Mouse (Mus musculus) kidney, adult 2 months (tissue): Measurements from ENCODE around the gene Ankrd24. TPM values are rescaled to one million over a fixed set of nuclear protein-coding genes. Genes with fewer than 3 reads are reported as not detected.
"Not testable (repeated sequence)": the region's sequence is repeated elsewhere in the genome, so short reads cannot be mapped to it uniquely, and the experiment has no call there.

ENCODE experiments used
- DNase-seq: peaks from one replicate; pipeline ENCODE4 v3.0.0; 2021
- H3K27ac ChIP-seq: fragments of 200-500 bp; 2 replicates; pipeline ENCODE4 v1.5.1; 2012; ENCODE audit warnings: low read depth, low read length, control low read depth, inconsistent platforms; ENCODE audit not compliant: insufficient read depth
- H3K27me3 ChIP-seq: fragments of 200-500 bp; replicated peaks from 2 replicates; pipeline ENCODE4 v1.6.1; 2012; ENCODE audit warnings: mild to moderate bottlenecking, moderate library complexity, low read length, inconsistent platforms; ENCODE audit not compliant: control insufficient read depth, insufficient read depth
- H3K36me3 ChIP-seq: fragments of 200-500 bp; 2 replicates; pipeline ENCODE4 v1.6.1; 2012; ENCODE audit warnings: mild to moderate bottlenecking, moderate library complexity, low read length, inconsistent platforms; ENCODE audit not compliant: control insufficient read depth, insufficient read depth
- H3K4me1 ChIP-seq: fragments of 200-500 bp; 2 replicates; pipeline ENCODE4 v1.6.1; 2011; ENCODE audit warnings: low read length; ENCODE audit not compliant: control insufficient read depth, insufficient read depth
- H3K4me3 ChIP-seq: fragments of 200-500 bp; 2 replicates; pipeline ENCODE4 v1.5.1; 2011; ENCODE audit warnings: mild to moderate bottlenecking, low read depth, low read length, control low read depth; ENCODE audit not compliant: insufficient read depth
- CTCF ChIP-seq: fragments of 200-500 bp; conservative IDR thresholded peaks from 2 replicates; pipeline ENCODE4 v1.5.1; 2011; ENCODE audit warnings: low read depth, mild to moderate bottlenecking, control low read depth, low read length, moderate library complexity, mixed read lengths; ENCODE audit not compliant: insufficient read depth, insufficient read length
- POLR2A ChIP-seq: fragments of 200-500 bp; IDR thresholded peaks from one replicate; pipeline ENCODE4 v1.6.1; 2011; ENCODE audit warnings: low read depth, low read length, control low read depth
- WGBS: fragments of 180-500 bp; shearing (Covaris S2); methylation state at CpG from one replicate; pipeline ENCODE4 v1.1.7; 2018; 5-methylcytosine and 5-hydroxymethylcytosine counted together
- polyA plus RNA-seq: library from polyadenylated mRNA; depleted of rRNA; stranded (reverse); fragments of >200 nt; gene quantifications from 2 replicates; pipeline ENCODE4 v1.2.3, GENCODE M21; 2012

Ankrd24 gene
- polyA plus RNA-seq, 1 experiment: 67.1 TPM

DNA sequence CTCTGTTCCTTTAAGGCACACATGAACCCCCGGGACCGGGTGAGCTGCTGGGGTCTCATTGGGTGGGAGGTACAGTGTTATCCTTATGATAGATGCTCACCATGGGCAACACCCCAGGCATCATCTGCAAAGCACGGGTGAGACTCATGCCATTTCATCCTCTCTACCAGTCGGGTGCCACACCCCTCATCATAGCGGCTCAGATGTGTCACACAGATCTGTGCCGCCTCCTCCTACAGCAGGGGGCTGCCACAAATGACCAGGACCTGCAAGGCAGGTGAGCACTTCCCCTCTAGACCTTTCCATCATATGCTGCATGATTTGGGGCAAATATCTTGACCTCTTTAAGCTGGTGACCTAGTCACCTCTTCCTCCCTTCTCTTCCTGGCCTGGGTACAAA lies 9.8 kb downstream of the Ankrd24 start:
- Histone ChIP-seq H3K4me1 (peaks cover 7% of the 10 kb centered on the region; the same call in 1 of the 2 replicates), H3K27me3 (no peaks in the 10 kb centered on the region), H3K4me3 (no peak overlapping the region), H3K36me3 (no peaks in the 10 kb centered on the region), H3K27ac (no peak overlapping the region)
- DNase-seq: no peak
- WGBS: 86% methylated on average over 6 of the region's 6 CpGs
- TF ChIP-seq CTCF: no peak
- TF ChIP-seq POLR2A: no peak

DNA sequence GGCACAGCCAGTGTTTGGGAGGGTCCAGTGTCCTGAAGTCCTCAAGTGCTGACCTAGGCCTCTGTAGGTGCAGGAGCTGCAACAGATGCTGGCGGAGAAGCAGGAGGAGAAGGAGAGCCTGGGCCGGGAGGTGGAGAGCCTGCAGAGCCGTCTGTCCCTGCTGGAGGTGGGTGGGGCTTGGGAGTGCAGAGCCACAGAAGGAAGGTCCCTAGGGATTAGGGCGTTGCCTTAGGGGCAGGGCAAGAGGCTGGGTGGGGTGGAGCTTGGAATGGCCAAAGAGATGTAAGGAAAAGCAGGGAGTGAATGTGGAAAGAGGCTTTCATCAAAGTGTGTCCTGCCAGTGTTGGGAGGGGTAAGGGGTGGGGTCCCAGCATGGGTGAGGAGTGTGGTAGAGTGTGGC lies 12.5 kb downstream of the Ankrd24 start:
- not testable (repeated sequence) for H3K27me3 ChIP-seq, H3K4me1 ChIP-seq, H3K36me3 ChIP-seq, H3K27ac ChIP-seq, H3K4me3 ChIP-seq
- DNase-seq: peak; percentile 25
- WGBS: 43% methylated on average over 4 of the region's 4 CpGs

DNA sequence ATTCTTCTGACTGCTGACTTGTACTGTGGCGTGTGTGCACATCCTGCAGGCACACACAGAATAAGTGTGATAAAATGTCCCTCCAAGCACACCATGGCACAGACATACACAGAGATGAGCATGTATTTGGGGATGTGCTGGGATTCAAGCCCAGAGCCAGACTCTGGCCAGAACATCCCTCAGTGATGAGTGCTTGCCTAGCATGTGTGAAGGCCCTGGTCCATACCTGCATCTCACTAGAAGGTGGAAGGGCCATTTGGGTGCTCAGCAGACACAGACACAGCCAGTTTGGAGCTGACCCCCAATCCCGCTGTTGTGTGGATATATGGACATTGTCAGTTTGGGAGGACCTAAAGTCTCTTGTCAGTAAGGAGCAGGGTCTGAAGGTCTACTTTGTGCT lies 13.2 kb downstream of the Ankrd24 start:
- WGBS: 91% methylated on average over 2 of the region's 2 CpGs
- Histone ChIP-seq H3K4me1 (peaks cover 7% of the 10 kb centered on the region; the same call in 1 of the 2 replicates), H3K27ac (no peak overlapping the region), H3K4me3 (no peak overlapping the region), H3K36me3 (no peaks in the 10 kb centered on the region), H3K27me3 (no peaks in the 10 kb centered on the region)
- no peak for DNase-seq
- TF ChIP-seq POLR2A (no peak), CTCF (no peak)

DNA sequence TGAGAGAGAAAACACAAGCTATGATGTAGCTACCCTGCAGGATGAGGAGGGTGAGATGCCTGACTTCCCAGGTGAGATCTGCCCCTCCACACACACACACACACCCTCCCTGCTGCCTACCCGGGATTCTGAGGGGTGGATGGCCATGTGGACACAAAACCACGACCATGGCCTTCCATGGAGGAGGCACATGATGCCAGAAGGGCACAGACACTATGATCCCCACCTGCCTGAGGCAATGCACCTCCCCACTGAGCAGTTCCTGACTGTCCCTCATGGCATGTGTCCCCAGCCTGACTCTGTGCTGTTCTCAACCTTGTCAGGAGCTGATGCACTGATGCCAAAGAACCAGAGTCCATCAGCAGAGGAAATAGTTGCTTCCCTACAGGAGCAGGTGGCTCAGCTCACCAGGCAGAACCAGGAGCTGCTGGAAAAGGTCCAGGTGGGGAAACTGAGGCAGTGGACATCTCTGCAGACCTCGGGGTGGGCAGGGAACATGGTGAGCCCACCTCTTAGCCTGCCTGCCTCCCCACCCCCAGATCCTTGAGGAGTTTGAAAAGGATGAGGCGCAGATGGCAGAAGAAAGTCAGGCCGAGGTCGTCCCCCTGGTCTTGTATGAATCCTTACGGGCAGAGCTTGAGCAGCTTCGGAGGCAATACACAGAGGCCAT lies 13.8 kb downstream of the Ankrd24 start:
- H3K27me3 ChIP-seq: no peaks in the 10 kb centered on the region
- peaks cover 7% of the 10 kb centered on the region; the same call in 1 of the 2 replicates for H3K4me1 ChIP-seq
- no peak for TF ChIP-seq POLR2A
- no peak for TF ChIP-seq CTCF
- H3K27ac ChIP-seq: no peak overlapping the region
- no peaks in the 10 kb centered on the region for H3K36me3 ChIP-seq
- 70% methylated on average over 8 of the region's 8 CpGs for WGBS
- DNase-seq: no peak
- H3K4me3 ChIP-seq: peak overlapping the region; percentile 89

DNA sequence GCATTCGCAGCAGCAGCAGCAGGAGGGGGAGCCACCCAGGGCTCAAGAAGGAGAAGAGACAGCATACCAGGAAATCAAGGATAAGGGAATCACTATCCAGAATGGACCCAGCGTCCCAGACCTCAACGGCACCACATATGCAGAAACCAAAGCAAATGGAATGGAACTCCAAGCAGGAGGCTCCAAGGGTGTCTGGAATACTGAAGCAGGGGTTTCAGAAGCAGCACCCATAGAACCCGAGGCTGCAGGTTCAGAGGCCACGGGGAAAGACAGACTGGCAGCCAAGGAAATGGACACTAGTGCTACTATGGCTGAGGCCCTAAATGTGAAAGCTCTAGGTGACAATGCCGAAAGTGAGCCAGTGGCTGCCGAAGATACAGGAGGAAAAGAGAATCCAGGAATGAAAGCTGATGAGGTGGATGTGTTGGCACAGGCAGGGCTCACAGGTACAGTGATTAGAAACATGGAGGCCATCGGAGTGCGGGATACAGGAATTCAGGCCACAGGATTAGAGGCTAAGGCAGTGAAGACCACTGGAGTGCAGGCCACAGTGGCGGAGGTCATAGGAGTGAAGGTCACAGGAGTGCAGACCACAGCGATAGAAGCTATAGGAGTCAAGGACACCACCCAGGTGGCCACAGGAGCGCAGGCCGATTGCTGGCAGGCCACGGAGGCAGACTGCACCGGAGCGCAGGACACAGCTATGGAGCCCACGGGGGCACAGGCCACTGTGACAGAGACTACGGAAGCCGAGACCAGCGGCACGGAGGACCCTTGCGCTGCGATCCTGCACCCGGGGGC lies 14.5 kb downstream of the Ankrd24 start:
- no peak for DNase-seq
- peak overlapping the region; percentile 89 for H3K4me3 ChIP-seq
- WGBS: 14% methylated on average over 24 of the region's 24 CpGs
- peaks cover 7% of the 10 kb centered on the region; the same call in 1 of the 2 replicates for H3K4me1 ChIP-seq
- no peak for TF ChIP-seq CTCF
- no peak for TF ChIP-seq POLR2A
- peak overlapping the region; percentile 88 for H3K27ac ChIP-seq
- no peaks in the 10 kb centered on the region for H3K27me3 ChIP-seq
- H3K36me3 ChIP-seq: no peaks in the 10 kb centered on the region

DNA sequence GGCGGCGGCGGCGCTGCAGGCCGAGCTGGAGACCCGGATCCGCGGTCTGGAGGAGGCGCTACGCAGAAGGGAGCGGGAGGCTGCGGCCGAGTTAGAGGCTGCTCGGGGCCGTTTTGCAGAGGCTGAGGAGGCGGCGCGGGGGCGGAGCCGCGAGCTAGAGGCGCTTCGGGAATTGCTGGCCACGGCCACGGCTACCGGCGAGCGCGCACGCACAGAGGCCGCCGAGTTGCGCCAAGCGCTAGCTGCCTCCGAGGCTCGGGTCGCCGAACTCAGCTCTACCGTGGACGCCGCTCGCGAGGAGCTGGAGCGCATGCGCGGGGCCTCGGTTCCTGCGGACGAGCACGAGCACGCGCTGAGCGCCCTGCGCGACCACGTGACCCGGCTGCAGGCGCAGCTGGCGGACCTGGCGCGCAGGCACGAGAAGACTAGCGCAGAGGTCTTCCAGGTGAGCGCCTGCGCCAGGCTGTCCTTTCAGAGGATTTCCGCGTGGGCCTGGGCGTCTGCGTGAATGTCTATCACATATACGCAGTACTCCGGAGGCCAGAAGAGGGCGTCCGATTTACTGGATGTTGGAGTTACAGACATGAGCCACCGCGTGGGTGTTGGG lies 15.2 kb downstream of the Ankrd24 start:
- H3K4me3 ChIP-seq: peak overlapping the region; percentile 89
- no peaks in the 10 kb centered on the region for H3K36me3 ChIP-seq
- peak; percentile 82 for TF ChIP-seq POLR2A
- peak; percentile 35 for TF ChIP-seq CTCF
- under 1% methylated on average over 75 of the region's 75 CpGs for WGBS
- H3K27ac ChIP-seq: peak overlapping the region; percentile 88
- DNase-seq: peak; percentile 98
- no peaks in the 10 kb centered on the region for H3K27me3 ChIP-seq
- H3K4me1 ChIP-seq: peaks cover 7% of the 10 kb centered on the region; the same call in 1 of the 2 replicates

DNA sequence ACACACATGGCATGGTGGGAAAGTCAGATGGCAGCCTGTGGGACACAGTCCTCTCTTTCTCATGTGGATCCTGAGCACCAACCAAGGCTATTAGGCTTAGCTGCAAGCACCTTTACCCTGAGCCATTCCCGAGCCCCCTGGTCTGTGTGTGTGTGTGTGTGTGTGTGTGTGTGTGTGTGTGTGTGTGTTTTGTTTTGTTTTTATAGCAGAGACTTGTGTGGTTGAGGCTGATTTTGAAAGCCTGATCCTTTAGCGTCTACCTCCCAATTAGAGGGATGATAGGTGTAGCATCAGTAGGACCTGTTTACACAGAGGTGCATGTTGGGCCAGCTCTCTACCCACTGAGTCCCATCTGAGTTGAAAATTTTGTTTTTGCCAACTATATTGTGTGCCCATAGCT lies 15.8 kb downstream of the Ankrd24 start:
- WGBS: 49% methylated on average over 2 of the region's 2 CpGs
- H3K4me3 ChIP-seq: peak overlapping the region; percentile 89
- TF ChIP-seq CTCF: no peak
- TF ChIP-seq POLR2A: no peak
- H3K27ac ChIP-seq: no peak overlapping the region
- peaks cover 7% of the 10 kb centered on the region; the same call in 1 of the 2 replicates for H3K4me1 ChIP-seq
- no peaks in the 10 kb centered on the region for H3K27me3 ChIP-seq
- no peak for DNase-seq
- no peaks in the 10 kb centered on the region for H3K36me3 ChIP-seq
